Mouse (Mus musculus): ENCODE measurements at regions not wholly inside any gene's neighbourhood (a gene's known extent, or its start where the extent isn't known, plus 50 kb on each side); places are given as distances from the start of the nearest gene placed in this dataset.

DNA sequence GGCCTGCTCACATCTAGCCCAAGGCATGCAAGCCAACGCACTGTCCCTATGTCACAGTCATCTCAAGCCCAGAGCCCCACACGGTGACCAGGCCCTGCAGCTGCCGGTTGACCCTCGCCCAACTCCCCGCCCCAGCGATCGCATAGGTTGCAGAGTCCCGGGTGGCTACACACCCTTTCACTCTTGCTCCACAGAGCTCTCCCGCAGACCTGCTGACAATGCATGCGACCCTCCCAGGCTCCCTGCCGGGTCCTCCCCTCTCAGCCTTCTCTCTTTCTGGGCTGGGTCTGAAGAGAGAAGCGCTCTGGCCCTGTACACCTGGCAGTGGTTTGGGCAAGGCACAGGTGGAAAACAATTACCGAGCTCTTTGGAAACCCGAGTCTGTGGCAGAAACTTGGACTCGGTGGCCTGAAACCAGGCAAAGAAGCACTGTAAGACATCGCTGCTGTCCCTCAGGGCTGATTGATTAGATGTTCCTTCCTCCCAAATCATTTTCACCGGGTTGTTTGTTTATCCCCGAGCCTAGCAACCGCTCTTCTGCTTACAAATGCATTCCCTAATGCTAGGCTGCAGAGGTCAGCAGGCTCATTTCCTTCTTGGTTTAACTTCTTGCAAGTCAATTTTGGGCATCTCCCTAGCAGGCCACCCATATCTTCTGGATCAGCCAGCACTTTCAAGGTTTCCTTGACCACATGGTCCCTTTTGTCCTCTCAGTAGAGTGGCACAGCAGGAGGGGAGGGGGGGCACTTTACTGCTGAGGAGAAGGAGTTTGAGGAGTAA lies 219.2 kb upstream of the Tmem45b start:
- no peak overlapping the region for H3K4me3 ChIP-seq
- H3K27me3 ChIP-seq (ENCODE audit: control insufficient read depth, insufficient read depth, insufficient read length): no peaks in the 10 kb centered on the region
- H3K79me2 ChIP-seq (ENCODE audit: control insufficient read depth, insufficient read depth): no peaks in the 10 kb centered on the region
- no peak overlapping the region for H3K4me2 ChIP-seq (ENCODE audit: low read depth)
- H3ac ChIP-seq (ENCODE audit: control insufficient read depth, insufficient read length): no peak overlapping the region
- no peak for TF ChIP-seq POLR2AphosphoS2 (IDR thresholded peaks at IDR 0.05; ENCODE audit: insufficient read length, low read depth)
- TF ChIP-seq POLR2A (IDR thresholded peaks at IDR 0.05; ENCODE audit: insufficient read length, low read depth): no peak
- TF ChIP-seq TCF3 (IDR thresholded peaks at IDR 0.05; ENCODE audit: insufficient read length, low read depth): no peak
- no peak for TF ChIP-seq MYOD1 (IDR thresholded peaks at IDR 0.05; ENCODE audit: control insufficient read depth in 1 of 3, insufficient read length in 2 of 3, low read depth in 2 of 3)
- TF ChIP-seq MYOG (IDR thresholded peaks at IDR 0.05; ENCODE audit: control insufficient read depth in 1 of 3, insufficient read depth in 1 of 3, insufficient read length in 2 of 3, low read depth in 2 of 3): no peak
- TF ChIP-seq CEBPB (IDR thresholded peaks at IDR 0.05; ENCODE audit: insufficient read depth, poor library complexity, severe bottlenecking): no peak
- no peak for TF ChIP-seq MAX (IDR thresholded peaks at IDR 0.05; ENCODE audit: low read depth)
- no peak for TF ChIP-seq SRF (IDR thresholded peaks at IDR 0.05; ENCODE audit: control insufficient read depth, insufficient read length, low read depth)
- no peak for TF ChIP-seq USF1 (IDR thresholded peaks at IDR 0.05; ENCODE audit: low read depth)
- no peak for TF ChIP-seq TCF12 (IDR thresholded peaks at IDR 0.05; ENCODE audit: insufficient read depth, poor library complexity, severe bottlenecking)
- no peaks in the 10 kb centered on the region for H3K36me3 ChIP-seq (ENCODE audit: control insufficient read depth, insufficient read depth)

DNA sequence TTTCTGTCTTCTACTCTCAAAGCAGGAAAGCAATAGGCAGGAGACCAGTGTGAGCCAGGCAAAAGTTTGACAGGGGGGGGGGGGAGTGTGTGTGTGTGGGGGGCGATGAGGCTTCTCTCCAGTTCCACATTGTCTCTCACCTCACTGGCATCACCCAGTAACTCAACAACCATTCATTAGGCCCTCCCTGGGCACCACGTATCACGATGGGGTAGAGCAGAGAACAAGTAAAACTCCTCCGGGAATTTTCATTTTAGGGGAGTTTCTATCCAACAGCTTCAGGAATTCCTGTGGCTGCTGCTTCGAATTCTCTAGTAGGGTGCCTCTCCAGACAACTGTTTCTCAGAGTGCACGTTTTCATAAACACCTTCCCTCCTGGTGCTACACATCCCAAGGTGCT lies 218.6 kb upstream of the Tmem45b start:
- H3ac ChIP-seq (ENCODE audit: control insufficient read depth, insufficient read length): no peak overlapping the region
- H3K4me3 ChIP-seq: no peak overlapping the region
- H3K27me3 ChIP-seq (ENCODE audit: control insufficient read depth, insufficient read depth, insufficient read length): no peaks in the 10 kb centered on the region
- H3K79me2 ChIP-seq (ENCODE audit: control insufficient read depth, insufficient read depth): no peaks in the 10 kb centered on the region
- H3K36me3 ChIP-seq (ENCODE audit: control insufficient read depth, insufficient read depth): no peaks in the 10 kb centered on the region
- TF ChIP-seq TCF12 (IDR thresholded peaks at IDR 0.05; ENCODE audit: insufficient read depth, poor library complexity, severe bottlenecking) (no peak), MAX (IDR thresholded peaks at IDR 0.05; ENCODE audit: low read depth) (no peak), REST (IDR thresholded peaks at IDR 0.05; ENCODE audit: insufficient read depth, insufficient read length) (no peak), CEBPB (IDR thresholded peaks at IDR 0.05; ENCODE audit: insufficient read depth, poor library complexity, severe bottlenecking) (no peak), E2F4 (IDR thresholded peaks at IDR 0.05; ENCODE audit: insufficient read depth) (no peak), MYOD1 (IDR thresholded peaks at IDR 0.05; ENCODE audit: control insufficient read depth in 1 of 3, insufficient read length in 2 of 3, low read depth in 2 of 3) (no peak), USF1 (IDR thresholded peaks at IDR 0.05; ENCODE audit: low read depth) (no peak), POLR2A (IDR thresholded peaks at IDR 0.05; ENCODE audit: insufficient read length, low read depth) (no peak), POLR2AphosphoS2 (IDR thresholded peaks at IDR 0.05; ENCODE audit: insufficient read length, low read depth) (no peak), MYOG (IDR thresholded peaks at IDR 0.05; ENCODE audit: control insufficient read depth in 1 of 3, insufficient read depth in 1 of 3, insufficient read length in 2 of 3, low read depth in 2 of 3) (no peak), TCF3 (IDR thresholded peaks at IDR 0.05; ENCODE audit: insufficient read length, low read depth) (no peak), SRF (IDR thresholded peaks at IDR 0.05; ENCODE audit: control insufficient read depth, insufficient read length, low read depth) (no peak)
- no peak overlapping the region for H3K4me2 ChIP-seq (ENCODE audit: low read depth)

DNA sequence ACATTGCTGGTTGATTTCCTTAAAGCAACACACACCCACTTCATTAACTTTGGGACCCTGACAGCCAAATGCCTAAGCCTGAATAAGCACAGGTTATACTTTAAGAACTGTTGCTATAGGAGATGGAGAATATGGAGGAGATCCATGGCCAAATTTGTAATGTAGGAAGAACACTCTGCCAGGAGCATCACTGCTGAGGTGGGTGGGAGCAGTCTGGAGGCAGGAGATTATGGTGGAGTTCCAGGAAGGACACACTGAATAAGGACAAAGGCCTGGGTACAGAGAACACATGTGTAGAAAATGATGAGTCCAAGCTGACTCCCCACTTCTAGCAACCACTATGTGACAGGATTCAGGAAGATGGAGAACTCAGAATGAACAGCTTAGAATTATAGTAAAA lies 212.9 kb upstream of the Tmem45b start:
- no peaks in the 10 kb centered on the region for H3K79me2 ChIP-seq (ENCODE audit: control insufficient read depth, insufficient read depth)
- no peak overlapping the region for H3ac ChIP-seq (ENCODE audit: control insufficient read depth, insufficient read length)
- H3K4me3 ChIP-seq: no peak overlapping the region
- no peak for TF ChIP-seq USF1 (IDR thresholded peaks at IDR 0.05; ENCODE audit: low read depth)
- no peak overlapping the region for H3K4me2 ChIP-seq (ENCODE audit: low read depth)
- no peaks in the 10 kb centered on the region for H3K27me3 ChIP-seq (ENCODE audit: control insufficient read depth, insufficient read depth, insufficient read length)
- H3K36me3 ChIP-seq (ENCODE audit: control insufficient read depth, insufficient read depth): no peaks in the 10 kb centered on the region

DNA sequence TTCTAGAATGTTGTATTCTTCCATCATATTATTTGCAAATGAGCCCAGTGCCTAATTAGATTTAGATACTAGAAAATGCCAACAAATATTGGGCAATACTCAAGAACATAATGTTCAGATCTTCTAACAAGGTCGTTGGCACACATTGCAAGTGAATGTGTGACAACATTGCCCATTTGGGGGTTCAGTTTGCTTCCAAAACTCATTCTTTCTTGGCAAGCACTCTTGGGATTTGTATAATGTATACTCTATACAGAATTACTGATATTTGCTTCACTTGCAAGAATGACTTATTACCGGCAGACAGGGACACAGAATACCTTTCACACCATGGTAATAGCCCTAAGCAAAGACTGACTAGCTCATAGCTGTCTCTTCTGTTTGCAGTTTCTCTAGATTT lies 194.8 kb upstream of the Tmem45b start:
- no peak overlapping the region for H3ac ChIP-seq (ENCODE audit: control insufficient read depth, insufficient read length)
- no peak overlapping the region for H3K4me3 ChIP-seq
- H3K79me2 ChIP-seq (ENCODE audit: control insufficient read depth, insufficient read depth): no peaks in the 10 kb centered on the region
- no peak overlapping the region for H3K4me2 ChIP-seq (ENCODE audit: low read depth)
- no peaks in the 10 kb centered on the region for H3K27me3 ChIP-seq (ENCODE audit: control insufficient read depth, insufficient read depth, insufficient read length)
- TF ChIP-seq REST (IDR thresholded peaks at IDR 0.05; ENCODE audit: insufficient read depth, insufficient read length): no peak
- no peak for TF ChIP-seq MYOG (IDR thresholded peaks at IDR 0.05; ENCODE audit: control insufficient read depth in 1 of 3, insufficient read depth in 1 of 3, insufficient read length in 2 of 3, low read depth in 2 of 3)
- no peak for TF ChIP-seq USF1 (IDR thresholded peaks at IDR 0.05; ENCODE audit: low read depth)
- no peak for TF ChIP-seq POLR2A (IDR thresholded peaks at IDR 0.05; ENCODE audit: insufficient read length, low read depth)
- H3K36me3 ChIP-seq (ENCODE audit: control insufficient read depth, insufficient read depth): no peaks in the 10 kb centered on the region

DNA sequence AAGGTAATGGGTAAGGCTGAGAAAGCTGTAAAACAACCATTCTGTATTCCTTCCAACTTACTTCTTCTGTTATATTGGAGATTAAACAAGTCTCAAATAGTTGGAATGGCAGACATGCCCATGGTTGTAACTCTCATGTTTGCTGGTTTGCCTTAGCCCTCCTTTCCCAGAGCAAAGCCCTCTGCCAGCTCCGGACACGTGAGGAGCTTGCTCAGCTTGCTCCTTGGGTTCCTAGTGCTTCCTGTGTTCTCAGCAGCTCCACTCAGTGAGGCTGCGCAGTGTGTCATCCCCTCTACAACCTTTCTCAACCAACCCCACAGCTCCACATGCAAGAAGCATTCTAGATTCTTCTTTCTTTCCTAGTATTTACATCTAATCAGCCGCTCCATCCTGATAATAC lies 193.3 kb upstream of the Tmem45b start:
- no peaks in the 10 kb centered on the region for H3K36me3 ChIP-seq (ENCODE audit: control insufficient read depth, insufficient read depth)
- no peaks in the 10 kb centered on the region for H3K27me3 ChIP-seq (ENCODE audit: control insufficient read depth, insufficient read depth, insufficient read length)
- no peaks in the 10 kb centered on the region for H3K79me2 ChIP-seq (ENCODE audit: control insufficient read depth, insufficient read depth)
- H3K4me3 ChIP-seq: no peak overlapping the region
- TF ChIP-seq CEBPB (IDR thresholded peaks at IDR 0.05; ENCODE audit: insufficient read depth, poor library complexity, severe bottlenecking): no peak
- TF ChIP-seq MYOD1 (IDR thresholded peaks at IDR 0.05; ENCODE audit: control insufficient read depth in 1 of 3, insufficient read length in 2 of 3, low read depth in 2 of 3): no peak
- no peak for TF ChIP-seq POLR2AphosphoS2 (IDR thresholded peaks at IDR 0.05; ENCODE audit: insufficient read length, low read depth)
- no peak for TF ChIP-seq SRF (IDR thresholded peaks at IDR 0.05; ENCODE audit: control insufficient read depth, insufficient read length, low read depth)
- no peak for TF ChIP-seq POLR2A (IDR thresholded peaks at IDR 0.05; ENCODE audit: insufficient read length, low read depth)
- TF ChIP-seq TCF3 (IDR thresholded peaks at IDR 0.05; ENCODE audit: insufficient read length, low read depth): no peak
- no peak for TF ChIP-seq TCF12 (IDR thresholded peaks at IDR 0.05; ENCODE audit: insufficient read depth, poor library complexity, severe bottlenecking)
- no peak for TF ChIP-seq E2F4 (IDR thresholded peaks at IDR 0.05; ENCODE audit: insufficient read depth)
- TF ChIP-seq MAX (IDR thresholded peaks at IDR 0.05; ENCODE audit: low read depth): no peak
- TF ChIP-seq MYOG (IDR thresholded peaks at IDR 0.05; ENCODE audit: control insufficient read depth in 1 of 3, insufficient read depth in 1 of 3, insufficient read length in 2 of 3, low read depth in 2 of 3): no peak
- no peak for TF ChIP-seq USF1 (IDR thresholded peaks at IDR 0.05; ENCODE audit: low read depth)
- no peak for TF ChIP-seq REST (IDR thresholded peaks at IDR 0.05; ENCODE audit: insufficient read depth, insufficient read length)
- H3ac ChIP-seq (ENCODE audit: control insufficient read depth, insufficient read length): no peak overlapping the region
- peak overlapping the region; percentile 24 for H3K4me2 ChIP-seq (ENCODE audit: low read depth)
